7 mouse cellular contexts compared by ENCODE assay signal in genomic region chr15:94542567-94543408, GRCm38 (mm10). TPM values are rescaled to one million over a fixed set of nuclear protein-coding genes. Genes with fewer than 3 reads are reported as not detected.
DNase-seq lines count a peak whose midpoint lies in the region; ATAC-seq and TF ChIP-seq lines count a peak whose summit lies in the region.

No protein-coding gene starts in this region.

- H3K4me3 ChIP-seq in spleen, adult 2 months (ENCODE audit: extremely low read depth, insufficient read depth, insufficient read length): peak overlapping the region; percentile 98
- peak overlapping the region; percentile 62 for H3K4me3 ChIP-seq in forebrain, embryonic 14.5 days (ENCODE audit: low read depth, low read length)
- H3K4me3 ChIP-seq in liver, embryonic 13.5 days (replicated peaks): peak overlapping the region; percentile 76
- peak overlapping the region; percentile 74 for H3K4me3 ChIP-seq in stomach, postnatal 0 days (ENCODE audit: low read depth, low read length)

- no peaks in the 10 kb centered on the region for H3K4me1 ChIP-seq in spleen, adult 2 months (ENCODE audit: control insufficient read depth, insufficient read depth, insufficient read length)
- peaks cover 5% of the 10 kb centered on the region; the same call in 1 of the 2 replicates for H3K4me1 ChIP-seq in forebrain, embryonic 14.5 days (ENCODE audit: control insufficient read depth, insufficient read depth, low read length)
- H3K4me1 ChIP-seq in liver, embryonic 13.5 days (replicated peaks): peaks cover 20% of the 10 kb centered on the region
- no peaks in the 10 kb centered on the region for H3K4me1 ChIP-seq in stomach, postnatal 0 days (replicated peaks; ENCODE audit: control insufficient read depth, insufficient read depth)

- DNase-seq in spleen, adult 2 months (ENCODE audit: low read depth in 1 of 2, low spot score in 2 of 2): no peak
- DNase-seq in spleen, postnatal 36 days (ENCODE audit: low spot score in 2 of 2): no peak
- DNase-seq in forebrain, embryonic 14.5 days (ENCODE audit: low spot score): no peak
- DNase-seq in liver, embryonic 13.5 days: no peak
- no peak for DNase-seq in stomach, postnatal 0 days (ENCODE audit: low spot score)
- DNase-seq in gastrocnemius, postnatal 36 days: no peak
- DNase-seq in right cerebral cortex, postnatal 10 days (ENCODE audit: low spot score in 2 of 2): no peak

- no peaks in the 10 kb centered on the region for H3K27me3 ChIP-seq in spleen, adult 2 months (ENCODE audit: control insufficient read depth, insufficient read depth, low read length)
- no peaks in the 10 kb centered on the region for H3K27me3 ChIP-seq in forebrain, embryonic 14.5 days (replicated peaks; ENCODE audit: control insufficient read depth, insufficient read depth, low read length)
- no peaks in the 10 kb centered on the region for H3K27me3 ChIP-seq in liver, embryonic 13.5 days
- H3K27me3 ChIP-seq in stomach, postnatal 0 days (ENCODE audit: control insufficient read depth, insufficient read depth, low read length): no peaks in the 10 kb centered on the region

- peak overlapping the region; percentile 33; the same call in 1 of the 2 replicates for H3K27ac ChIP-seq in spleen, adult 2 months (ENCODE audit: insufficient read depth, low read length)
- H3K27ac ChIP-seq in forebrain, embryonic 14.5 days (ENCODE audit: low read depth, low read length): no peak overlapping the region
- peak overlapping the region; percentile 53; the same call in 1 of the 2 replicates for H3K27ac ChIP-seq in liver, embryonic 13.5 days
- peak overlapping the region; percentile 85 for H3K27ac ChIP-seq in stomach, postnatal 0 days (replicated peaks)

- peak overlapping the region; percentile 67 for H3K9ac ChIP-seq in forebrain, embryonic 14.5 days (ENCODE audit: low read length)
- H3K9ac ChIP-seq in liver, embryonic 13.5 days: peak overlapping the region; percentile 72
- H3K9ac ChIP-seq in stomach, postnatal 0 days (ENCODE audit: low read length): peak overlapping the region; percentile 74

- no peaks in the 10 kb centered on the region for H3K9me3 ChIP-seq in forebrain, embryonic 14.5 days (replicated peaks; ENCODE audit: control insufficient read depth, low read length)
- no peaks in the 10 kb centered on the region for H3K9me3 ChIP-seq in liver, embryonic 13.5 days (replicated peaks)
- H3K9me3 ChIP-seq in stomach, postnatal 0 days (ENCODE audit: control insufficient read depth, low read length): no peaks in the 10 kb centered on the region

- H3K36me3 ChIP-seq in spleen, adult 2 months (ENCODE audit: control insufficient read depth, insufficient read depth, low read length): no peaks in the 10 kb centered on the region
- H3K36me3 ChIP-seq in forebrain, embryonic 14.5 days (ENCODE audit: control insufficient read depth, insufficient read depth, low read length): no peaks in the 10 kb centered on the region
- no peaks in the 10 kb centered on the region for H3K36me3 ChIP-seq in liver, embryonic 13.5 days
- 0 out of 2 replicates have a peak, but pooled peaks cover 3% of the 10 kb centered on the region for H3K36me3 ChIP-seq in stomach, postnatal 0 days (ENCODE audit: control insufficient read depth, insufficient read depth, low read length)

- TF ChIP-seq POLR2A in spleen, adult 2 months (IDR thresholded peaks at IDR 0.05; ENCODE audit: low read depth, low read length): no peak

- peak overlapping the region; percentile 72 for H3K4me2 ChIP-seq in forebrain, embryonic 14.5 days (ENCODE audit: low read length)
- H3K4me2 ChIP-seq in liver, embryonic 13.5 days: peak overlapping the region; percentile 80
- peak overlapping the region; percentile 72 for H3K4me2 ChIP-seq in stomach, postnatal 0 days (replicated peaks; ENCODE audit: low read depth)

- intact Hi-C loops in gastrocnemius, postnatal 36 days (cut with DNase I): no loop called here

- TF ChIP-seq CTCF in spleen, adult 2 months (IDR thresholded peaks at IDR 0.05; ENCODE audit: extremely low read depth, insufficient read depth, insufficient read length, insufficient replicate concordance): no peak
- TF ChIP-seq CTCF in stomach, postnatal 0 days (IDR thresholded peaks at IDR 0.05; ENCODE audit: low read depth): no peak

- ATAC-seq in forebrain, embryonic 14.5 days: peak; percentile 88
- peak; percentile 80 for ATAC-seq in liver, embryonic 13.5 days (ENCODE audit: low read depth)
- ATAC-seq in stomach, postnatal 0 days (ENCODE audit: low FRiP score, low TSS enrichment): peak; percentile 88

- no peak for TF ChIP-seq EP300 in stomach, postnatal 0 days (optimal IDR thresholded peaks at IDR 0.05)

- WGBS in spleen, adult 2 months: 3% methylated on average over 21 of the region's 22 CpGs
- 15% methylated on average over 12 of the region's 22 CpGs for WGBS in forebrain, embryonic 14.5 days
- WGBS in liver, embryonic 13.5 days (ENCODE audit: insufficient replicate concordance): 7% methylated on average over 19 of the region's 22 CpGs
- 7% methylated on average over 21 of the region's 22 CpGs for WGBS in stomach, postnatal 0 days

RNA-seq across cellular contexts. Expression of gene Pus7l, which starts 0.6 kb away (rescaled TPM):
- polyA plus RNA-seq in spleen, adult 2 months (2012; rRNA removed): 4.0 and 4.8 TPM in 2 replicates
- polyA plus RNA-seq in forebrain, embryonic 14.5 days (2014; fragmentation: Nextera tagmentation; extraction: Ambion mirVana): 5.2 and 6.2 TPM in 2 replicates
- polyA plus RNA-seq in liver, embryonic 13.5 days (2015; fragmentation: Nextera tagmentation; extraction: Ambion mirVana): 5.1 and 5.8 TPM in 2 replicates
- 3.5 and 3.6 TPM in 2 replicates for polyA plus RNA-seq in stomach, postnatal 0 days (2015; fragmentation: Nextera tagmentation; extraction: Ambion mirVana)
- total RNA-seq in gastrocnemius, postnatal 36 days (2021): 1 to 10 TPM in 1 of 2 experiments, under 1 TPM in 1; 0.86 to 2.3 TPM

RNA-seq across cellular contexts. Expression of gene Irak4, which starts 0.7 kb away (rescaled TPM):
- polyA plus RNA-seq in spleen, adult 2 months (2012; rRNA removed): 15.6 and 16.4 TPM in 2 replicates
- 0.97 and 1.1 TPM in 2 replicates for polyA plus RNA-seq in forebrain, embryonic 14.5 days (2014; fragmentation: Nextera tagmentation; extraction: Ambion mirVana)
- 3.8 and 4.6 TPM in 2 replicates for polyA plus RNA-seq in liver, embryonic 13.5 days (2015; fragmentation: Nextera tagmentation; extraction: Ambion mirVana)
- 9.2 and 9.4 TPM in 2 replicates for polyA plus RNA-seq in stomach, postnatal 0 days (2015; fragmentation: Nextera tagmentation; extraction: Ambion mirVana)
- 1 to 10 TPM; 2.5 to 2.8 TPM for total RNA-seq in gastrocnemius, postnatal 36 days (2021)

RNA-seq across cellular contexts. Expression of gene Twf1, which starts 46.9 kb away (rescaled TPM):
- 9.3 and 10.1 TPM in 2 replicates for polyA plus RNA-seq in spleen, adult 2 months (2012; rRNA removed)
- polyA plus RNA-seq in forebrain, embryonic 14.5 days (2014; fragmentation: Nextera tagmentation; extraction: Ambion mirVana): 103 and 105 TPM in 2 replicates
- polyA plus RNA-seq in liver, embryonic 13.5 days (2015; fragmentation: Nextera tagmentation; extraction: Ambion mirVana): 32.4 and 34.2 TPM in 2 replicates
- polyA plus RNA-seq in stomach, postnatal 0 days (2015; fragmentation: Nextera tagmentation; extraction: Ambion mirVana): 87.8 and 92.4 TPM in 2 replicates
- total RNA-seq in gastrocnemius, postnatal 36 days (2021): 1 to 10 TPM; 7.2 to 8.0 TPM
